Mouse (Mus musculus) right cerebral cortex, postnatal 25 days (tissue): ENCODE measurements around the gene Zfp784.
"Not testable (repeated sequence)": the region's sequence is repeated elsewhere in the genome, so short reads cannot be mapped to it uniquely, and the experiment has no call there.

ENCODE experiments used
- DNase-seq: peaks from one replicate; pipeline ENCODE4 v3.0.0; 2022

The Zfp784 gene

GRCm38 (mm10) chr7:5038109-5038732 lies at the start of gene Zfp784:
TSS of gene Zfp784 (minus strand) at chr7:5038446.
- DNase-seq: peak; percentile 94

- DNase-seq: no peak
Observed at GRCm38 (mm10) chr7:5087886-5088285, 49.6 kb upstream of the Zfp784 start.

DNA sequence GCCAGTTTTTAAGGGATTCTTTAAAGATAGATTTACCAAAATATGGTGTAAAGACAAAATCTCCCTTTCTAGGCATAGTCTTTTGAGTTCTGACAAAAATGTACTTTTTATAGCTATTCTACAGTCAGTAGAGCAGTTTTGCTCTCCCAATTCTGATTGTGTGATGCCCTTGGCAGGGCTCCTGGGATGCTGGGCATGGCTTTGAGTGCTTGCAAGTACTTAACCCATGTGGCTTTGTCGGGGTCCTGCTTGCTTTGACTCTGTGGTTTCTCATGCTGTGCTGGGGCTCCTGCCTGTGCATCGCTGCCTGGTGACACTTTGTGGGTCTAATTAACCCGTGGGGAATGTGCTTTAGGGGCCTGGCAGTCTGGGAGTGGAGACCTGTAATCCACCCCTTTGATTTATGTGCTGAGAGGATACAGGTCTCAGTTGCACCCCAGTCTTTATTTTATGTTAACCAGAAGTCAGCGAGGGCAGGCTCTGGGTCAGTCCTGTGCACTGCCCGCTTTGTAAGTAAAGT lies 48.7 kb upstream of the Zfp784 start:
- DNase-seq: no peak

GRCm38 (mm10) chr7:5085512-5085911 lies 47.3 kb upstream of the Zfp784 start:
- DNase-seq: no peak

DNA sequence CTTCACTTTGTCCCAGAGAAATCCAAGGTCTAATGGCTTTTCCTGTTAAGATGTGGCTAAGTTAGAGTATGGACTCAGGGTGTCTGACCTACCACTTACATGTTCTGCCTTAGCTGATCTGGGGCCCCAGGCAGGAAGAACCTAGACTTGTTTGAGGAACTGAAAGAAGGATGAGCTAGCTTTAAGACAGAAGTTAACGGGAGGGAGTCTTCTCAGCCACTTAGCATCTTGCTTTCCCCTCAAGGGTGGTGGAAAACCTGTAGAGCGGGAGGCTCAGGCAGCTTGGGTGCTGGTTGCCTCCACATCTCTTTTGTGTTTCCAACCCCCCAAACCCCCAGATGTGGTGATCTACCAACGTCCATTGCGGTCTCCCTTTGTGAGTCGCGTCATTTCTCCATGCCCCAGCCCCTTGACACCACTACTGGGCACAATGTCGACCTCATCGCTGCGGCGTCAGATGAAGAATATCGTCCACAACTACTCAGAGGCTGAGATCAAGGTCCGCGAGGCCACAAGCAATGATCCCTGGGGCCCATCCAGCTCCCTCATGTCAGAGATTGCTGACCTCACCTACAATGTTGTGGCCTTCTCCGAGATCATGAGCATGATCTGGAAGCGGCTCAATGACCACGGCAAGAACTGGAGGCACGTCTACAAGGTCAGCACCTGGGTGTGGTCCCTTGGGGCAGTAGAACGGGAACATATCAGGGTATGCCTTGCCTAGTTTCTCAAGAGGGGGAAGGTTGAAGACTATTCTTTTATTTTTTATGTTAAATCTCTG lies 45.3 kb upstream of the Zfp784 start:
- DNase-seq: no peak

DNA sequence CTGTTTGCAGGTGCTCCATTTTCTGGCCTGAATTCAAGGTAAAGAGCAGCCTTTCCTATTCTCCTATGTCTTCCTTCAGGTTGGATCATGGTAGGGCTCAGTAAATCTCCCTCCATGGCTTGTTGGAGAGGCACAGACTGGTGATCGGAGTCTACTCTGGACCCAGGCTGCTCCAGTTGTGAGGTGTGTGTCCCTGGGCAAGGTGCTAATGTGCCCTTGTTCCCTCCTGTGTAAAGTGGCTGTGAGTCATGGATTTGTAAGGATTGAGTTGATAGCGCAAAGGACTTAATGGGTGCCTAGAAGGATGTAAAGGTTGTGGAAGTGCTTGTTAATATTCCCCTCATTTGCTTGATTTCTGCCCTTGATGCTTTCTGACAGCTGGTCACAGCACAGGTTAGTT lies 43.7 kb upstream of the Zfp784 start:
- DNase-seq: no peak

DNA sequence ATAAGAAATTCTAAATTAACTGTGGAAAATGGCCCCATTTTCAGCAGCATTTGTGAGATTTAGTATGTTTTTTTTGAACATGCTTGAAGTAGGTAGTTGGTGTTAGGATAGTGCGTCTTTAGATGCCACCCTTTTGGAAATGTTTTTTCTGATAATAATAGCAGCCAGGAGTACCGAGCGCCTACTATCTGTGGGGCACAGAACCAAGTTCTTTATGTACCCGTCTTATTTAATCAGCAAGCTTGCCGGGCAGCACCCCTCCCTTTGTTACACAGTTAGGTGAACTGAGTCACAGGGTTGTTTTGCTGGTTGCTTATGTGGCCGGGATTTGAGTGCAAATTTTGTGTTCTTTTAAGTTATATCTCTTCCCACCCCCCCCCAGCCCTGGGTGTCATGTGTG lies 43.0 kb upstream of the Zfp784 start:
- no peak for DNase-seq

DNA sequence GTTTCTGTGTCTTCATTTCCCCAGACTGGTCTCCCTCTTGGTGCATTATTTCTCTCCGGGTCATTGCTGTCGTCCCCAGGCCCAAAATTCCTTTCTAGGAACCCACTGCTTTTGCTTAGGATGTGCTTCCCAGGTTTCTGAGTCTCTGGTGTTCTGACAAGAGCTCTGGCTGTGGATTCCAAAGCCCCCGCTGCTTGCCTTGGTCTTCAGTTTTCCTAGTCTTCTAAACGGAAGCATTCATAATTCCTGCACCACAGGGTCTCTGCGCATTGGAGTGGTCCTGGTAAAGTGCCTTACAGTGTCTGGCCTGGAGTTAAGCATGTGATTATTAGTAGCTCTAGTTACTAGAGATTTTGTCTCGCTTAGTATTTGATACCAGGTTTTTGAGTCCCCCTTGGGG lies 42.6 kb upstream of the Zfp784 start:
- no peak for DNase-seq

GRCm38 (mm10) chr7:5080010-5080751 lies 41.9 kb upstream of the Zfp784 start, which contains the start of gene Epn1:
TSS of gene Epn1 (plus strand) at chr7:5080235.
- DNase-seq: peak; percentile 98

GRCm38 (mm10) chr7:5079365-5080009 lies 41.2 kb upstream of the Zfp784 start:
- DNase-seq: not testable (repeated sequence)

GRCm38 (mm10) chr7:5076931-5077330 lies 38.7 kb upstream of the Zfp784 start:
- DNase-seq: no peak

- no peak for DNase-seq
Observed at GRCm38 (mm10) chr7:5074984-5075383, 36.7 kb upstream of the Zfp784 start.

GRCm38 (mm10) chr7:5073586-5073985 lies 35.3 kb upstream of the Zfp784 start:
- DNase-seq: no peak

DNA sequence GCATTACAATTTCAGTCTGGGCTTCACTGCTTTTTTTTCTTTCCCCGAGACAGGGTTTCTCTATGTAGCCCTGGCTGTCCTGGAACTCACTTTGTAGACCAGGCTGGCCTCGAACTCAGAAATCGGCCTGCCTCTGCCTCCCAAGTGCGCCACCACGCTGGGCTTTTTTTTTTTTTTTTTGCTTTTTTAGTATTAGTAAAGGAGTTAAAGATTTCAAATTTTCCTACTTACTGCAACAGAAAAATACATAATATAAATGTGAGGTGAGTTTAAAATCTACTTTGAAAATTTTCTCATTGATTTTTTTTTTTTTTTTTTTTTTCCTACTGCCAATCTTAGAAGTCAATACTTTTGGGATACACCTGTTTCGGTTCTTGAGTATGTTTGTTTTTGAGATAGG lies 26.6 kb upstream of the Zfp784 start:
- DNase-seq: no peak

DNA sequence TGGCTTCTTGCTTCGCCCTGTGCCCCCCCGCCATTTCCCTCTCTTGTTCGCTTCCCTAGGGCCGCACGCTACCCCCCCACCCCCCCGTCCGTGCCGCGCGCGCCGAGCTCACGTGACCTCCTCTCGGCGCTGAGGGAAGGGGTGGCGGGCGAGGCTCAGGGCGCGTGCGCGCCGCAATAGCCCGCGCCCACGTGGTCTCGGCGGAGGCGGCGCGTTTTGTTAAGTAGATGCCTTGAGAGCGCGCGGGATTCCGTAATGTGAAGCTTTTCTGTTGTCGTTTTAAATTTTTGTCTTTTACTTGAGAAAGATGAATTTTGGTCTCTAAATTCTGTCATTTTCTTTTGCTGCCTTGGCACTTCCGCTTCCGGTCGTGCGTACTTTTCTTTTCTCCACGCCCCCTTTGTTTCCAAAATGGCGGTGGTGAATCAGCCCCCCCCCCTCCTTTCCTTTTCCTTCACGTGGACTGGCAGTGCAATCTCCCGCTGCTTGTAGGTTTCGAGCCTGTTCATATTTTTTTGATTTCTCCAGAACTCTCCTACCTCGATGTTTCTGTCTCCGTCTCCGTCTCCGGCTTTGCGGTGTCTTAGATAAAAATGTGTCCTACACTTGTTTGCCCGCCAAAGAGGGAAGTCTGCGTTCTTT lies 24.2 kb upstream of the Zfp784 start:
- DNase-seq: no peak

GRCm38 (mm10) chr7:5061774-5062359 lies 23.6 kb upstream of the Zfp784 start, which contains the start of gene U2af2:
TSS of gene U2af2 (plus strand) at chr7:5062143.
- peak; percentile 93 for DNase-seq

GRCm38 (mm10) chr7:5060944-5061773 lies 22.9 kb upstream of the Zfp784 start:
- DNase-seq: peak; percentile 98

GRCm38 (mm10) chr7:5060239-5060731 lies 22.0 kb upstream of the Zfp784 start:
- DNase-seq: peak; percentile 71

GRCm38 (mm10) chr7:5059421-5059820 lies 21.2 kb upstream of the Zfp784 start:
- DNase-seq: no peak

DNA sequence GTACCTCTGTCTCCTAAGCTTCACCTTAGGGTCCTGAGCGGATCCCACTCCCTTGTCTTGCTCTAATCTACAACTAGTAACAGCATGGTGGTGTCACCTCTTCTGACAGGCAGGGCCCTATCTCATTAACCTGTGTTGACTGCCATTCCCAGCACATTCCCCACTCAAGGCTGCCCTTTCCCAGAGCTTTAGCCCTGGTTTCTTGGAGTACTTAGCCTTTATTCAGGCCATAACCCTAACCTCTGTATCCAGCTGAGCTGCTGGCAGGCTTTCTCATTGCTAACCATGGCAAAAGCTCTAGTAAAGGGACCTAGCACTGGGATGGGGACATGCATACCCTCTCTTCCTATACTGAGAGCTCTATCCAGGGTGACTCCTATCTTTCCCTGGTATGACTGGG lies 20.4 kb upstream of the Zfp784 start:
- DNase-seq: no peak

DNA sequence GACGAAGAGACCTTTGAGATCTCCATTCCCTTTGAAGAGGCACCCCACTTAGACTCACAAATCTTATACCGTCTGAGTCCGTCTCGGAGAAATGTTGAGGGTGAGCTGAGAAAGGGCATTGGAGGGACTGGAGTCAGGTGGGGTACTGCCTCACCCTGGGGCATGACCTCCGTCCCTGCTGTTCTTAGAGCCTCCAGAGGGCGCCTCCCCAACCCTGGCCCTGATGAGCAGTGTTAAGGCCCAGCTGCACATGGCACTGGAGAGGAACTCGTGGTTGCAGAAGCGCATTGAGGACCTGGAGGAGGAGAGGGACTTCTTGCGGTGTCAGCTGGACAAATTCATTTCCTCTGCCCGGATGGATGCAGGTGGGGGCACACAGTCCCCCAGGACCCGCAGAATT lies 19.6 kb upstream of the Zfp784 start:
- no peak for DNase-seq
